Mouse (Mus musculus) lung, adult 2 months (tissue): ENCODE data around the gene Vamp5.

Experiments used
- CTCF ChIP-seq: fragments of 200-500 bp; IDR thresholded peaks from 2 replicates; pipeline ENCODE4 v1.5.1; 2011; ENCODE audit warnings: mild to moderate bottlenecking, low read length, control low read depth; ENCODE audit not compliant: insufficient read depth
- POLR2A ChIP-seq: fragments of 200-500 bp; IDR thresholded peaks from 2 replicates; pipeline ENCODE4 v1.6.1; 2011; ENCODE audit warnings: low read depth, mild to moderate bottlenecking, control low read depth, low read length, borderline replicate concordance; ENCODE audit errors: extremely low read depth

DNA sequence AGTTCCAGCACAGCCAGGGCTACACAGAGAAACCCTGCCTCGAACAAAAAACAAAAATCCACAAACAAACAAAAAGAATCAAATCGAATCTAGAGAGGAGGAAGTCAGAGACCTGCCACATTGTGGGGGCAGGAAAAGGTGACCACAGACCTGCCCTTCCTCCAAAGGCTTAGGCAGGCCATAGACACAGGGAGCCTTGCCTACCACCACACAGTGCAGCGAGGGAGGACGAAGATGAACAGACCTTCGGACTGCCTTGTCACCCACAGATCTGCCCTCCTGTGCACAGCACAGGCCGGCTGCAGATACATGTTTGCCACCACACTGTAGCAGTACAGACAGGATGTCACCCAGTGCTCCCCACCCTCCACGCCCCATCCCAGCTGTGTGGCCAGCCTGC lies 30.2 kb upstream of the Vamp5 start:
- TF ChIP-seq CTCF (no peak), POLR2A (no peak)
